Mouse (Mus musculus) heart, embryonic 12.5 days (tissue): ENCODE measurements at regions not wholly inside any gene's neighbourhood (a gene's known extent, or its start where the extent isn't known, plus 50 kb on each side); places are given as distances from the start of the nearest gene placed in this dataset.

Experiments used
- ATAC-seq: fragments of 200-750 bp; cut with Nextera tagmentation; 2 replicates; pipeline ENCODE4 v1.8.0; 2017; ENCODE audit warnings: moderate TSS enrichment, moderate library complexity; ENCODE audit not compliant: insufficient number of reproducible peaks, low FRiP score
- H3K27ac ChIP-seq: fragments of 300-500 bp; sonication (generic); 2 replicates; pipeline ENCODE4 v1.5.1; 2016; ENCODE audit warnings: mild to moderate bottlenecking, moderate library complexity; ENCODE audit not compliant: poor library complexity, severe bottlenecking
- H3K27me3 ChIP-seq: fragments of 300-500 bp; sonication (generic); replicated peaks from 2 replicates; pipeline ENCODE4 v1.6.1; 2016; ENCODE audit warnings: mild to moderate bottlenecking, moderate library complexity
- H3K36me3 ChIP-seq: fragments of 300-500 bp; sonication (generic); 2 replicates; pipeline ENCODE4 v1.6.1; 2016; ENCODE audit warnings: mild to moderate bottlenecking, moderate library complexity
- H3K4me1 ChIP-seq: fragments of 300-500 bp; sonication (generic); replicated peaks from 2 replicates; pipeline ENCODE4 v1.6.1; 2016; ENCODE audit warnings: mild to moderate bottlenecking
- H3K4me2 ChIP-seq: fragments of 300-500 bp; sonication (generic); 2 replicates; pipeline ENCODE4 v1.6.1; 2016; ENCODE audit warnings: mild to moderate bottlenecking, moderate library complexity
- H3K4me3 ChIP-seq: fragments of 300-500 bp; sonication (generic); 2 replicates; pipeline ENCODE4 v1.5.1; 2016; ENCODE audit warnings: mild to moderate bottlenecking
- H3K9ac ChIP-seq: fragments of 300-500 bp; sonication (generic); 2 replicates; pipeline ENCODE4 v1.6.1; 2016; ENCODE audit warnings: mild to moderate bottlenecking, moderate library complexity
- H3K9me3 ChIP-seq: fragments of 300-500 bp; sonication (generic); replicated peaks from 2 replicates; pipeline ENCODE4 v1.6.1; 2016; ENCODE audit warnings: mild to moderate bottlenecking, moderate library complexity
- WGBS: fragments of 180-500 bp; shearing (Covaris S2); methylation state at CpG from one replicate; pipeline ENCODE4 v1.1.7; 2016; 5-methylcytosine and 5-hydroxymethylcytosine counted together

- no peak overlapping the region for H3K4me2 ChIP-seq
- ATAC-seq, result no peak
- no peak overlapping the region for H3K9ac ChIP-seq
- H3K36me3 ChIP-seq, result no peaks in the 10 kb centered on the region
- H3K4me3 ChIP-seq, result no peak overlapping the region
- no peaks in the 10 kb centered on the region for H3K27me3 ChIP-seq
- no peaks in the 10 kb centered on the region for H3K9me3 ChIP-seq
- no peaks in the 10 kb centered on the region for H3K4me1 ChIP-seq
- 77% methylated on average over 9 of the region's 9 CpGs for WGBS
- H3K27ac ChIP-seq, result no peak overlapping the region
Observed at GRCm38 (mm10) chr19:15827120-15827989, 119.8 kb downstream of the Psat1 start.

GRCm38 (mm10) chr19:15823688-15824371 lies 123.3 kb downstream of the Psat1 start:
- H3K27me3 ChIP-seq, result no peaks in the 10 kb centered on the region
- no peak for ATAC-seq
- H3K4me3 ChIP-seq, result no peak overlapping the region
- no peaks in the 10 kb centered on the region for H3K36me3 ChIP-seq
- H3K9ac ChIP-seq, result no peak overlapping the region
- no peaks in the 10 kb centered on the region for H3K9me3 ChIP-seq
- no peaks in the 10 kb centered on the region for H3K4me1 ChIP-seq
- 72% methylated on average over 6 of the region's 6 CpGs for WGBS
- no peak overlapping the region for H3K27ac ChIP-seq
- no peak overlapping the region for H3K4me2 ChIP-seq

- Histone ChIP-seq H3K27ac (no peak overlapping the region), H3K4me3 (no peak overlapping the region)
Observed at GRCm38 (mm10) chr19:15820020-15820419, 127.1 kb downstream of the Psat1 start.

GRCm38 (mm10) chr19:15815166-15815565 lies 132.0 kb downstream of the Psat1 start:
- 72% methylated on average over 6 of the region's 6 CpGs for WGBS
- H3K9me3 ChIP-seq, result no peaks in the 10 kb centered on the region
- H3K4me2 ChIP-seq, result no peak overlapping the region
- no peaks in the 10 kb centered on the region for H3K36me3 ChIP-seq
- ATAC-seq, result no peak
- H3K27ac ChIP-seq, result no peak overlapping the region
- H3K9ac ChIP-seq, result no peak overlapping the region
- H3K4me1 ChIP-seq, result no peaks in the 10 kb centered on the region
- no peaks in the 10 kb centered on the region for H3K27me3 ChIP-seq
- no peak overlapping the region for H3K4me3 ChIP-seq

More at GRCm38 (mm10) chr19:15820020-15820419, 127.1 kb downstream of the Psat1 start:
- Histone ChIP-seq H3K27me3 (no peaks in the 10 kb centered on the region), H3K9ac (no peak overlapping the region), H3K4me2 (no peak overlapping the region), H3K36me3 (no peaks in the 10 kb centered on the region), H3K4me1 (no peaks in the 10 kb centered on the region), H3K9me3 (no peaks in the 10 kb centered on the region)
- ATAC-seq, result no peak
- WGBS, result 64% methylated on average over 7 of the region's 7 CpGs

- Histone ChIP-seq H3K9me3 (no peaks in the 10 kb centered on the region), H3K36me3 (no peaks in the 10 kb centered on the region), H3K9ac (no peak overlapping the region), H3K4me1 (no peaks in the 10 kb centered on the region), H3K4me3 (no peak overlapping the region), H3K27ac (no peak overlapping the region), H3K4me2 (no peak overlapping the region), H3K27me3 (peaks cover 15% of the 10 kb centered on the region)
- no peak for ATAC-seq
- 69% methylated on average over 5 of the region's 5 CpGs for WGBS
Observed at GRCm38 (mm10) chr19:15809008-15809407, 138.1 kb downstream of the Psat1 start.

- Histone ChIP-seq H3K27ac (no peak overlapping the region), H3K4me1 (no peaks in the 10 kb centered on the region), H3K9me3 (no peaks in the 10 kb centered on the region), H3K4me2 (no peak overlapping the region), H3K36me3 (no peaks in the 10 kb centered on the region), H3K4me3 (no peak overlapping the region), H3K9ac (no peak overlapping the region), H3K27me3 (peaks cover 26% of the 10 kb centered on the region)
- ATAC-seq, result no peak
- 73% methylated on average over 2 of the region's 2 CpGs for WGBS
Observed at GRCm38 (mm10) chr19:15807681-15808080, 139.5 kb downstream of the Psat1 start.

- Histone ChIP-seq H3K4me2 (no peak overlapping the region), H3K9ac (no peak overlapping the region), H3K27me3 (peaks cover 41% of the 10 kb centered on the region), H3K4me3 (no peak overlapping the region), H3K9me3 (no peaks in the 10 kb centered on the region), H3K36me3 (no peaks in the 10 kb centered on the region), H3K27ac (no peak overlapping the region), H3K4me1 (peaks cover 8% of the 10 kb centered on the region; the same call in 1 of the 2 replicates)
- WGBS, result 56% methylated on average over 8 of the region's 8 CpGs
- no peak for ATAC-seq
Observed at GRCm38 (mm10) chr19:15803131-15803889, 143.8 kb downstream of the Psat1 start.

GRCm38 (mm10) chr19:15802641-15803040 lies 144.5 kb downstream of the Psat1 start:
- Histone ChIP-seq H3K9ac (no peak overlapping the region), H3K4me1 (peaks cover 8% of the 10 kb centered on the region; the same call in 1 of the 2 replicates), H3K9me3 (no peaks in the 10 kb centered on the region), H3K27ac (no peak overlapping the region), H3K27me3 (peaks cover 41% of the 10 kb centered on the region), H3K4me3 (no peak overlapping the region), H3K36me3 (no peaks in the 10 kb centered on the region), H3K4me2 (no peak overlapping the region)
- no peak for ATAC-seq
- WGBS, result 65% methylated on average over 5 of the region's 5 CpGs

GRCm38 (mm10) chr19:15801811-15802486 lies 145.2 kb downstream of the Psat1 start:
- 5% methylated on average over 16 of the region's 17 CpGs for WGBS
- Histone ChIP-seq H3K36me3 (no peaks in the 10 kb centered on the region), H3K27me3 (peaks cover 41% of the 10 kb centered on the region), H3K27ac (no peak overlapping the region), H3K4me3 (peak overlapping the region; percentile 50), H3K9ac (peak overlapping the region; percentile 57; the same call in 1 of the 2 replicates), H3K9me3 (no peaks in the 10 kb centered on the region), H3K4me2 (peak overlapping the region; percentile 94), H3K4me1 (peaks cover 8% of the 10 kb centered on the region; the same call in 1 of the 2 replicates)
- ATAC-seq, result peak; percentile 51; the same call in 1 of the 2 replicates

GRCm38 (mm10) chr19:15800856-15801706 lies 146.1 kb downstream of the Psat1 start:
- Histone ChIP-seq H3K27me3 (peaks cover 41% of the 10 kb centered on the region), H3K9me3 (no peaks in the 10 kb centered on the region), H3K4me2 (peak overlapping the region; percentile 94), H3K9ac (peak overlapping the region; percentile 57), H3K36me3 (no peaks in the 10 kb centered on the region), H3K4me3 (peak overlapping the region; percentile 50), H3K4me1 (peaks cover 8% of the 10 kb centered on the region; the same call in 1 of the 2 replicates), H3K27ac (no peak overlapping the region)
- 22% methylated on average over 16 of the region's 16 CpGs for WGBS
- peak; percentile 67 for ATAC-seq
